Mouse (Mus musculus): ENCODE results near the gene Chd6. TPM values are rescaled to one million over a fixed set of nuclear protein-coding genes. Genes with fewer than 3 reads are reported as not detected.
"Not testable (repeated sequence)": the region's sequence is repeated elsewhere in the genome, so short reads cannot be mapped to it uniquely, and the experiment has no call there.

Gene Chd6
- polyA plus RNA-seq, 1 experiment from 2014 or later = 30.8 TPM

DNA sequence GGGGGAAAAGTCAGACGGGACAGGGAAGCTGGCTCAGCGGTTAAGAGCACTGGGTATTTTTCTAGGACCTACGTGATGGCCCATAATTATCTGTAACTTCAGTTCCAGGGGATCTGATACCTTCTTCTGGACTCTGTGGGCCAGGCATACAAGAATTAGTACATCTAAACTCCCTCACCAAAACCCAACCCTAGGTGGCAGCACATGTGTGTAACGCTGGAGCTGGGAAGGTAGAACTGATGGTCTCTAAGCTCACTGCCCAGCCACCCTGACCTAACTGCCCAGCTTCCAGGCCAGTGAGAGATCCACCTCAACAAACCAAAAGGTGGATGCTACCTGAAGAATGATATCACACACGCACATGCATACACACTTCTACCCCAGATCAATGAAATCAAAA, 150.1 kb downstream of the Chd6 start:
- H3K9me3 ChIP-seq (replicated peaks; ENCODE audit: control insufficient read depth, low read length, poor library complexity, severe bottlenecking) = no peaks in the 10 kb centered on the region
- no peak overlapping the region for H3K9ac ChIP-seq (ENCODE audit: low read depth, low read length)
- H3K4me3 ChIP-seq (ENCODE audit: low read depth, low read length) = no peak overlapping the region
- no peaks in the 10 kb centered on the region for H3K27me3 ChIP-seq (ENCODE audit: control insufficient read depth, insufficient read depth, low read depth, low read length)
- no peak overlapping the region for H3K4me2 ChIP-seq (ENCODE audit: low read length)
- peaks cover 34% of the 10 kb centered on the region for H3K36me3 ChIP-seq (ENCODE audit: control insufficient read depth, insufficient read depth, low read length)
- H3K27ac ChIP-seq (ENCODE audit: low read length) = no peak overlapping the region
- no peaks in the 10 kb centered on the region for H3K4me1 ChIP-seq (ENCODE audit: control insufficient read depth, insufficient read depth, low read length)
- ATAC-seq = no peak
- WGBS = 91% methylated on average over 5 of the region's 5 CpGs

DNA sequence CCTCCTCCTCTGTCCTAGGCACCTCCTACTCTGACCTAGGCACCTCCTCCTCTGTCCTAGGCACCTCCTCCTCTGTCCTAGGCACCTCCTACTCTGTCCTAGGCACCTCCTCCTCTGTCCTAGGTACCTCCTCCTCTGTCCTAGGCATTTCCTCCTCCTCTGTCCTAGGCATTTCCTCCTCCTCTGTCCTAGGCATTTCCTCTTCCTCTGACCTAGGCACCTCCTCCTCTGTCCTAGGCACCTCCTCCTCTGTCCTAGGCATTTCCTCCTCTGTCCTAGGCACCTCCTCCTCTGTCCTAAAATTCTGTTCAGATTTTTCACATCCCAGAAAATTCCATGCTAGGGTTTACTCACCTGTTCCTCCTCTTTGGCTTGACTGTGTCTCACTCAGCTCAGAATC, 151.1 kb downstream of the Chd6 start:
- H3K36me3 ChIP-seq (ENCODE audit: control insufficient read depth, insufficient read depth, low read length) = peaks cover 28% of the 10 kb centered on the region

DNA sequence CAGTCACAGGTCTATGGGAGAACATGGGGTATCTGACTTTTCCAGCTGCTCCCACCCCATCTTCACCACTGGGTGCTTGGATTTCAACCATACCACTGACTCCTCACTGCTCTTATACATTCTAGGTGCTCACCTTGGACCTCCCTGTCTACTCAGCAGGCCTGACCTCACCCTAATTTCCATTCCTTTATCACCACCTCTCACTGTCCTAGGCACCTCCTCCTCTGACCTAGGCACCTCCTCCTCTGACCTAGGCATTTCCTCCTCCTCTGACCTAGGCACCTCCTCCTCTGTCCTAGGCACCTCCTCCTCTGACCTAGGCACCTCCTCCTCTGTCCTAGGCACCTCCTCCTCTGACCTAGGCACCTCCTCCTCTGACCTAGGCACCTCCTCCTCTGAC, 151.6 kb downstream of the Chd6 start:
- not testable (repeated sequence) for H3K4me1 ChIP-seq (ENCODE audit: control insufficient read depth, insufficient read depth, low read length); H3K27me3 ChIP-seq (ENCODE audit: control insufficient read depth, insufficient read depth, low read depth, low read length); H3K9ac ChIP-seq (ENCODE audit: low read depth, low read length); ATAC-seq; H3K27ac ChIP-seq (ENCODE audit: low read length); H3K4me2 ChIP-seq (ENCODE audit: low read length); H3K4me3 ChIP-seq (ENCODE audit: low read depth, low read length); H3K9me3 ChIP-seq (replicated peaks; ENCODE audit: control insufficient read depth, low read length, poor library complexity, severe bottlenecking)
- peaks cover 31% of the 10 kb centered on the region for H3K36me3 ChIP-seq (ENCODE audit: control insufficient read depth, insufficient read depth, low read length)

More for the DNA sequence above, 151.1 kb downstream of the Chd6 start:
- not testable (repeated sequence) for H3K27ac ChIP-seq (ENCODE audit: low read length); H3K4me2 ChIP-seq (ENCODE audit: low read length); H3K4me3 ChIP-seq (ENCODE audit: low read depth, low read length); ATAC-seq; H3K27me3 ChIP-seq (ENCODE audit: control insufficient read depth, insufficient read depth, low read depth, low read length); H3K4me1 ChIP-seq (ENCODE audit: control insufficient read depth, insufficient read depth, low read length); H3K9ac ChIP-seq (ENCODE audit: low read depth, low read length); H3K9me3 ChIP-seq (replicated peaks; ENCODE audit: control insufficient read depth, low read length, poor library complexity, severe bottlenecking)

DNA sequence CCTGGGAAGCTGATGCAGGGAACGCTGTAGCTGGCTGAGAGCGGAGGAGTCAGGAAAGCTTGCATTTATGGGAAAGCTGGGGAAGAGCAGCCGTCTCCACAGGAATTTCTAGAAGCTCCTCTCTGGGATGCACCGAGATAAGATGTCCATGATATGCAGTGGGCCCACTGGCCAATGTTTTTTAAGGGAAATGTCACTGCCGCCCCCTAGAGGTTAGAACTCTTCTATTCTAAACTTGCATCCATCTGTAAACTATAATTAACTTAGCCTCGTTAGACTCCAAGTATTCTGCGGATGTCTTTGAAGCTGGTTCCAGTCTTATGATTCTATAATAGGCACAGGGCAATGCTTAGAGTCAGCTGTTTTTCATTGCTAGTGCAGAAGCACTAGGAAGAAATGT, 153.5 kb downstream of the Chd6 start:
- no peaks in the 10 kb centered on the region for H3K9me3 ChIP-seq (replicated peaks; ENCODE audit: control insufficient read depth, low read length, poor library complexity, severe bottlenecking)
- H3K4me3 ChIP-seq (ENCODE audit: low read depth, low read length) = no peak overlapping the region

DNA sequence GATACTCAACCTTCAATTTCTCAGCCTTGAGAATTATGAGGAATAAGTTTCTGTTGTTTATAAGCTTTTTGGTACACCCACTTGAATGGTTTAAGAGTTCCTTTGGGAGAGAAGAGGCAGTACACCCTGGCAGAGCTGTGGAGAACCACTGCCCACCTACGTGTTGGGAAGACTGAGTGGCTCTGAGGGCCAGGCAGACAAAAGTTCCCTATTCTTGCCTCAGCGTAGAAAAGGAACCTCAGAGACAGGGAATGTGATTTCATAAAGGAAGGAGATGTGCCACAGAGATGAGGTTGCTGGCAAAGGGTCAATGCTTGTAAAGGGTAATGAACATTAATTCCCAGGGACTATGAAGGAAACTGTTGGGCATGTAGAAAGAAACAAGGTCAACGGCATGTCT, 154.3 kb downstream of the Chd6 start:
- peaks cover 21% of the 10 kb centered on the region for H3K36me3 ChIP-seq (ENCODE audit: control insufficient read depth, insufficient read depth, low read length)
- H3K9ac ChIP-seq (ENCODE audit: low read depth, low read length) = no peak overlapping the region
- H3K4me3 ChIP-seq (ENCODE audit: low read depth, low read length) = no peak overlapping the region
- no peaks in the 10 kb centered on the region for H3K4me1 ChIP-seq (ENCODE audit: control insufficient read depth, insufficient read depth, low read length)
- no peak overlapping the region for H3K4me2 ChIP-seq (ENCODE audit: low read length)
- H3K27ac ChIP-seq (ENCODE audit: low read length) = no peak overlapping the region
- no peaks in the 10 kb centered on the region for H3K27me3 ChIP-seq (ENCODE audit: control insufficient read depth, insufficient read depth, low read depth, low read length)
- H3K9me3 ChIP-seq (replicated peaks; ENCODE audit: control insufficient read depth, low read length, poor library complexity, severe bottlenecking) = no peaks in the 10 kb centered on the region
- WGBS = 96% methylated on average over 3 of the region's 3 CpGs
- ATAC-seq = no peak

More for the DNA sequence above, 153.5 kb downstream of the Chd6 start:
- H3K4me1 ChIP-seq (ENCODE audit: control insufficient read depth, insufficient read depth, low read length) = no peaks in the 10 kb centered on the region
- WGBS = 71% methylated on average over 7 of the region's 7 CpGs
- no peak overlapping the region for H3K4me2 ChIP-seq (ENCODE audit: low read length)
- H3K9ac ChIP-seq (ENCODE audit: low read depth, low read length) = no peak overlapping the region
- ATAC-seq = no peak
- peaks cover 19% of the 10 kb centered on the region for H3K36me3 ChIP-seq (ENCODE audit: control insufficient read depth, insufficient read depth, low read length)
- no peaks in the 10 kb centered on the region for H3K27me3 ChIP-seq (ENCODE audit: control insufficient read depth, insufficient read depth, low read depth, low read length)
- no peak overlapping the region for H3K27ac ChIP-seq (ENCODE audit: low read length)

DNA sequence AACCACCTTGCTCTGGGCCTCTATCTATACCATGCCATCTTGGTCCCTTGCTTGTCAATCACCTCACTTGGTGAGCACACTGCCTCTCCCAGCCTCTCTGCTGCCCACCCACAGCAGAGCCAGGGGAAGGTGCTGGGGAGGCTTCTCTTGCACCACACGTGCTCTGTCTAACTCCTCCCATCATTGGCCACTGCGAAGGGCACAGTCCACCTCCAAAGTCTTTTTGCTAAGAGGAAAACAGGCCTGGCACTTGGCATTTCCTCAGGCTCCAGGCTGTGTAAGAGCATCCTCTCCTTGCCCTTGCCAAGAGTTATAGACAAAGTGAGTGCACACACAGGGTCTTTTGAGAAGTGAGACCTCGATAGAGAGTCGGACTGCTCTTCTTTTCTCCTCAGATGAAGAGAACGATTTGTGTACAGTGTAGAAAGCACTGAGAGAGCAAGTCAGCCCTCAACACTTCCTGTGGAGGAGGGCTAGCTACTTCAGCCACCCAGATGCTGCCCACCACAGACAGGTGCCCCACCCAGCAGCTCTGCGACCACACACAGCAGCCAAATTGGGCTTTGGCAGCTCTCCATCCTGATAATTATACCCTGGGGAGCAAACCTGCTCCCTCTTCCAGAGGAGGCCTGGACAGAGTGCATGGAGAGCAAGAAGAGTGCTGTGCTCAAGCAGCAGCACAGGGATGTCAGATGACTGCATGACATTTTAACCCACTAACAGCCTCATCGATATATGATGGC, 155.6 kb downstream of the Chd6 start:
- no peak overlapping the region for H3K27ac ChIP-seq (ENCODE audit: low read length)
- 0 out of 2 replicates have a peak, but pooled peaks have one; percentile 28 for ATAC-seq
- H3K36me3 ChIP-seq (ENCODE audit: control insufficient read depth, insufficient read depth, low read length) = peaks cover 23% of the 10 kb centered on the region

DNA sequence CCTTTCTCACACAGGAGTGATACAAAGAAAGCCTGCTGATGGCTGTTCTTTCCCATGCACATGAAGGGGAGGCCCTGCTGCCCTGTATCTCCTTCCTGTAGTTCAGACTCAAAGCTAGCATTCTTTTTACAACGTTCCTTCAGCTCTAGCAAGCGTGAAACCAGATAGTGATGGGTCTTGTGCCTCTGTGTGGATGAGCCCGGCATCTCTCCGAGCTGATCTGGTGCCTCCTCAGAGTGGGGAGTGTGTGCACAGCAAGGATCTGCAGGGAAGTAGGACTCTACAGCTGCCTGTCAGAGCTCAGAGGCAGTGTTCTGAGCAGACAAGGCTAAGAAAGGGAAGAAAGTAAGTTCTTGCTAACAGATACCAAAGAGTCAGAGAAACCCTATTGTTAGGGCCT, 157.3 kb downstream of the Chd6 start:
- H3K9ac ChIP-seq (ENCODE audit: low read depth, low read length) = no peak overlapping the region
- no peak overlapping the region for H3K4me2 ChIP-seq (ENCODE audit: low read length)
- H3K27ac ChIP-seq (ENCODE audit: low read length) = no peak overlapping the region
- ATAC-seq = no peak
- no peaks in the 10 kb centered on the region for H3K9me3 ChIP-seq (replicated peaks; ENCODE audit: control insufficient read depth, low read length, poor library complexity, severe bottlenecking)
- H3K36me3 ChIP-seq (ENCODE audit: control insufficient read depth, insufficient read depth, low read length) = peaks cover 23% of the 10 kb centered on the region
- WGBS = 72% methylated on average over 4 of the region's 4 CpGs
- no peak overlapping the region for H3K4me3 ChIP-seq (ENCODE audit: low read depth, low read length)
- H3K27me3 ChIP-seq (ENCODE audit: control insufficient read depth, insufficient read depth, low read depth, low read length) = no peaks in the 10 kb centered on the region
- no peaks in the 10 kb centered on the region for H3K4me1 ChIP-seq (ENCODE audit: control insufficient read depth, insufficient read depth, low read length)

More for the DNA sequence above, 155.6 kb downstream of the Chd6 start:
- Histone ChIP-seq H3K27me3 (ENCODE audit: control insufficient read depth, insufficient read depth, low read depth, low read length) (no peaks in the 10 kb centered on the region), H3K9me3 (replicated peaks; ENCODE audit: control insufficient read depth, low read length, poor library complexity, severe bottlenecking) (no peaks in the 10 kb centered on the region), H3K9ac (ENCODE audit: low read depth, low read length) (no peak overlapping the region), H3K4me2 (ENCODE audit: low read length) (no peak overlapping the region), H3K4me3 (ENCODE audit: low read depth, low read length) (no peak overlapping the region), H3K4me1 (ENCODE audit: control insufficient read depth, insufficient read depth, low read length) (no peaks in the 10 kb centered on the region)
- 82% methylated on average over 7 of the region's 7 CpGs for WGBS

DNA sequence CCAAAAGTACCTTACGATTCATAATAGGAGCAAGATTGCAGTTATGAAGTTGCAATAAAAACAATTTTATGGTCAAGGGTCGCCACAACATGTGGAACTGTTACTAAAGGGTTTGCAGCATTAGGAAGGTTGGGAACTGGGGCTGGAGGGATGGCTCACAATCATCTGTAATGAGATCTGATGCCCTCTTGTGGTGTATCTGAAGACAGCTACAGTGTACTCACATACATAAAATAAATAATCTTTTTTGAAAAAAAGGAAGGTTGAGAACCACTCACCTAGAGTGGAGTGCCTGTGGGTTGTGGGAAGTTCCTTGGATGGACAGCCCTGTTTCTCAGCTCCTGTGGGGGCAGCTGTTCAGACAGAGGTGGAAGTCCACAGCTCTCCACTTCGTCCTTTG, 166.4 kb downstream of the Chd6 start:
- no peak overlapping the region for H3K9ac ChIP-seq (ENCODE audit: low read depth, low read length)
- ATAC-seq = 0 out of 2 replicates have a peak, but pooled peaks have one; percentile 42
- H3K27me3 ChIP-seq (ENCODE audit: control insufficient read depth, insufficient read depth, low read depth, low read length) = no peaks in the 10 kb centered on the region
- no peaks in the 10 kb centered on the region for H3K9me3 ChIP-seq (replicated peaks; ENCODE audit: control insufficient read depth, low read length, poor library complexity, severe bottlenecking)
- H3K4me3 ChIP-seq (ENCODE audit: low read depth, low read length) = no peak overlapping the region
- no peak overlapping the region for H3K27ac ChIP-seq (ENCODE audit: low read length)
- no peak overlapping the region for H3K4me2 ChIP-seq (ENCODE audit: low read length)
- H3K4me1 ChIP-seq (ENCODE audit: control insufficient read depth, insufficient read depth, low read length) = no peaks in the 10 kb centered on the region
- WGBS = 74% methylated on average over 3 of the region's 3 CpGs
- no peaks in the 10 kb centered on the region for H3K36me3 ChIP-seq (ENCODE audit: control insufficient read depth, insufficient read depth, low read length)

DNA sequence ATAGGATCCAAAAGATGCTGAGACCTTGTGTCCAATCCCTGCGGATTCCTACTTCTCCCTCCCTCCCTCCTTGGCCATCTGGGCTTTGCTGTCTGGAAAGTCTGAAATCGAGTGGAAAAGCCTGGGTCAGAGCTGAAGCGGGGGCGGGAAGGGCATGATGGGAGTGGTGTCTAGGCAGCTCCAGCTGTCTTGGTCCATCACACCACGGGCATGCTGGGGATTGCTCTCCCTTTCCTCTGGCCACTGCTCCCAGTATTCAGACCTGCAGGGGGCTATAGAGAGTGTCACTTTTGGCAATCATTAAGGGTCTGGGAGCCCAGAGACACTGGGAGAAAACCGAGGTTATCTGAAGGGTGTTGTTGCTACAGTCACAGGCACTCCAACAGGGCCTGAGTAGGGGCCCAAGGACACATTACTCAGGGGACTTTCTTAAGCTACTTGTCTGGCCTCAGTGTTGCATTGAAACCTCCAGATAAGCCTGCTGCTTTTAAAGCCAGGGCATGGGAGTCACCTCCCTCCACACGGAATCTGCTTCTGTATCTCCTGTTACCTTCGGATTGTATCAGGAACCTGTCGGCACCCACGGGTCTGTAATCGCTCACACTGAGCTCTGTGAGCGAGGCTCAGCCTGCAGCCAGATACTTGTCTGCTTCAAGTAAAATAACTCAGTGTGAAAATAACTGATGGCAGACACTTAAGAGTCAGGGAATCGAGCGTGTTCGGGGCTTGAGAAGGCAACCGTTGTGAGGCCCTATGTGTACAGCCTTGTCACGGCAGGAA, 167.8 kb downstream of the Chd6 start:
- no peak for ATAC-seq
- Histone ChIP-seq H3K36me3 (ENCODE audit: control insufficient read depth, insufficient read depth, low read length) (no peaks in the 10 kb centered on the region), H3K4me2 (ENCODE audit: low read length) (no peak overlapping the region), H3K9me3 (replicated peaks; ENCODE audit: control insufficient read depth, low read length, poor library complexity, severe bottlenecking) (no peaks in the 10 kb centered on the region), H3K27me3 (ENCODE audit: control insufficient read depth, insufficient read depth, low read depth, low read length) (no peaks in the 10 kb centered on the region), H3K4me3 (ENCODE audit: low read depth, low read length) (no peak overlapping the region), H3K9ac (ENCODE audit: low read depth, low read length) (no peak overlapping the region), H3K27ac (ENCODE audit: low read length) (no peak overlapping the region), H3K4me1 (ENCODE audit: control insufficient read depth, insufficient read depth, low read length) (no peaks in the 10 kb centered on the region)
- 74% methylated on average over 17 of the region's 17 CpGs for WGBS

Data from midbrain, embryonic 16.5 days (tissue).